Mouse (Mus musculus): ENCODE results near the gene Vezt. TPM values are rescaled to one million over a fixed set of nuclear protein-coding genes. Genes with fewer than 3 reads are reported as not detected.

Gene Vezt
- total RNA-seq, 2 experiments from 2014 or later = 74.9 to 82.3 TPM

GRCm38 (mm10) chr10:93919227-93919626, 116.4 kb downstream of the Vezt start:
- intact Hi-C loops (cut with DNase I) = no loop called here
- peak; percentile 20 to 37 for DNase-seq (ENCODE audit: low spot score in 2 of 2)

- DNase-seq (ENCODE audit: low spot score in 2 of 2) = no peak
- intact Hi-C loops (cut with DNase I) = no loop called here
Measured at GRCm38 (mm10) chr10:93918701-93919100, 116.9 kb downstream of the Vezt start.

GRCm38 (mm10) chr10:93918087-93918486, 117.5 kb downstream of the Vezt start:
- intact Hi-C loops (cut with DNase I) = no loop called here
- DNase-seq (ENCODE audit: low spot score in 2 of 2) = no peak

- intact Hi-C loops (cut with DNase I) = no loop called here
- DNase-seq (ENCODE audit: low spot score in 2 of 2) = no peak
Measured at GRCm38 (mm10) chr10:93916778-93917177, 118.8 kb downstream of the Vezt start.

- intact Hi-C loops (cut with DNase I) = no loop called here
- no peak for DNase-seq (ENCODE audit: low spot score in 2 of 2)
Measured at GRCm38 (mm10) chr10:93915531-93916275, 119.9 kb downstream of the Vezt start.

- no peak for DNase-seq (ENCODE audit: low spot score in 2 of 2)
- intact Hi-C loops (cut with DNase I) = no loop called here
Measured at GRCm38 (mm10) chr10:93913525-93913924, 122.1 kb downstream of the Vezt start.

GRCm38 (mm10) chr10:93912917-93913316, 122.7 kb downstream of the Vezt start:
- no peak for DNase-seq (ENCODE audit: low spot score in 2 of 2)
- intact Hi-C loops (cut with DNase I) = no loop called here

GRCm38 (mm10) chr10:93912136-93912855, 123.3 kb downstream of the Vezt start:
- no peak for DNase-seq (ENCODE audit: low spot score in 2 of 2)
- intact Hi-C loops (cut with DNase I) = no loop called here

- no peak for DNase-seq (ENCODE audit: low spot score in 2 of 2)
- intact Hi-C loops (cut with DNase I) = no loop called here
Measured at GRCm38 (mm10) chr10:93911326-93911725, 124.3 kb downstream of the Vezt start.

- no peak for DNase-seq (ENCODE audit: low spot score in 2 of 2)
- intact Hi-C loops (cut with DNase I) = no loop called here
Measured at GRCm38 (mm10) chr10:93909811-93910446, 125.7 kb downstream of the Vezt start.

- intact Hi-C loops (cut with DNase I) = no loop called here
- no peak for DNase-seq (ENCODE audit: low spot score in 2 of 2)
Measured at GRCm38 (mm10) chr10:93909015-93909414, 126.6 kb downstream of the Vezt start.

- intact Hi-C loops (cut with DNase I) = no loop called here
- no peak for DNase-seq (ENCODE audit: low spot score in 2 of 2)
Measured at GRCm38 (mm10) chr10:93908540-93908939, 127.1 kb downstream of the Vezt start.

GRCm38 (mm10) chr10:93907376-93907775, 128.2 kb downstream of the Vezt start:
- no peak for DNase-seq (ENCODE audit: low spot score in 2 of 2)
- intact Hi-C loops (cut with DNase I) = no loop called here

- DNase-seq (ENCODE audit: low spot score in 2 of 2) = no peak
- intact Hi-C loops (cut with DNase I) = no loop called here
Measured at GRCm38 (mm10) chr10:93899907-93900306, 135.7 kb downstream of the Vezt start.

GRCm38 (mm10) chr10:93899303-93899702, 136.3 kb downstream of the Vezt start:
- no peak for DNase-seq (ENCODE audit: low spot score in 2 of 2)
- intact Hi-C loops (cut with DNase I) = no loop called here

- DNase-seq (ENCODE audit: low spot score in 2 of 2) = no peak
- intact Hi-C loops (cut with DNase I) = no loop called here
Measured at GRCm38 (mm10) chr10:93897043-93897646, 138.5 kb downstream of the Vezt start, which contains the start of gene Metap2. Metap2 (minus strand) TSS chr10:93897093.

GRCm38 (mm10) chr10:93892551-93892950, 143.1 kb downstream of the Vezt start:
- intact Hi-C loops (cut with DNase I) = no loop called here
- no peak for DNase-seq (ENCODE audit: low spot score in 2 of 2)

GRCm38 (mm10) chr10:93891031-93891430, 144.6 kb downstream of the Vezt start:
- intact Hi-C loops (cut with DNase I) = no loop called here
- no peak for DNase-seq (ENCODE audit: low spot score in 2 of 2)

GRCm38 (mm10) chr10:93890565-93890964, 145.1 kb downstream of the Vezt start:
- intact Hi-C loops (cut with DNase I) = no loop called here

GRCm38 (mm10) chr10:93889976-93890375, 145.6 kb downstream of the Vezt start:
- intact Hi-C loops (cut with DNase I) = loop anchor here (5.0 kb wide), 1 partner anchor 797 kb away; the partner anchor contains the start of gene Cep83
- peak; percentile 65 to 80 for DNase-seq (ENCODE audit: low spot score in 2 of 2)

More at GRCm38 (mm10) chr10:93890565-93890964, 145.1 kb downstream of the Vezt start:
- no peak for DNase-seq (ENCODE audit: low spot score in 2 of 2)
